Mouse (Mus musculus) thymus, adult 2 months (tissue): ENCODE results near the gene Cnot9. TPM values are rescaled to one million over a fixed set of nuclear protein-coding genes. Genes with fewer than 3 reads are reported as not detected.
"Not testable (repeated sequence)": the region's sequence is repeated elsewhere in the genome, so short reads cannot be mapped to it uniquely, and the experiment has no call there.

Source experiments
- DNase-seq: peaks from one replicate; pipeline ENCODE4 v3.0.0; 2021
- H3K27ac ChIP-seq: fragments of 200-500 bp; 2 replicates; pipeline ENCODE4 v1.5.1; 2012; ENCODE audit warnings: low read length, control low read depth; ENCODE audit not compliant: control insufficient read depth, insufficient read depth
- H3K27me3 ChIP-seq: fragments of 200-500 bp; 2 replicates; pipeline ENCODE4 v1.6.1; 2012; ENCODE audit warnings: mild to moderate bottlenecking, low read length, moderate library complexity, mixed read lengths; ENCODE audit not compliant: control insufficient read depth, insufficient read depth
- H3K36me3 ChIP-seq: fragments of 200-500 bp; 2 replicates; pipeline ENCODE4 v1.6.1; 2012; ENCODE audit warnings: mild to moderate bottlenecking, low read length, moderate library complexity; ENCODE audit not compliant: control insufficient read depth, insufficient read depth
- H3K4me1 ChIP-seq: fragments of 200-500 bp; replicated peaks from 2 replicates; pipeline ENCODE4 v1.6.1; 2012; ENCODE audit warnings: low read length; ENCODE audit not compliant: control insufficient read depth, insufficient read depth
- H3K4me3 ChIP-seq: fragments of 200-500 bp; 2 replicates; pipeline ENCODE4 v1.5.1; 2012; ENCODE audit warnings: mild to moderate bottlenecking, low read length, control low read depth, moderate library complexity; ENCODE audit not compliant: control insufficient read depth, insufficient read depth
- CTCF ChIP-seq: fragments of 200-500 bp; IDR thresholded peaks from 2 replicates; pipeline ENCODE4 v1.5.1; 2012; ENCODE audit warnings: mild to moderate bottlenecking, control low read depth, low read length, moderate library complexity, borderline replicate concordance; ENCODE audit not compliant: control insufficient read depth, poor library complexity, insufficient read depth; ENCODE audit errors: extremely low read depth
- POLR2A ChIP-seq: fragments of 200-500 bp; IDR thresholded peaks from 2 replicates; pipeline ENCODE4 v1.6.1; 2012; ENCODE audit warnings: mild to moderate bottlenecking, low read length, control low read depth, moderate library complexity; ENCODE audit not compliant: control insufficient read depth, poor library complexity, insufficient read depth; ENCODE audit errors: extremely low read depth
- WGBS: fragments of 180-500 bp; shearing (Covaris S2); methylation state at CpG from one replicate; pipeline ENCODE4 v1.1.7; 2018; 5-methylcytosine and 5-hydroxymethylcytosine counted together
- polyA plus RNA-seq: library from polyadenylated mRNA; depleted of rRNA; stranded (reverse); fragments of >200 nt; gene quantifications from 2 replicates; pipeline ENCODE4 v1.2.3, GENCODE M21; 2012

Cnot9 gene
- polyA plus RNA-seq, 1 experiment = 40.2 TPM

DNA sequence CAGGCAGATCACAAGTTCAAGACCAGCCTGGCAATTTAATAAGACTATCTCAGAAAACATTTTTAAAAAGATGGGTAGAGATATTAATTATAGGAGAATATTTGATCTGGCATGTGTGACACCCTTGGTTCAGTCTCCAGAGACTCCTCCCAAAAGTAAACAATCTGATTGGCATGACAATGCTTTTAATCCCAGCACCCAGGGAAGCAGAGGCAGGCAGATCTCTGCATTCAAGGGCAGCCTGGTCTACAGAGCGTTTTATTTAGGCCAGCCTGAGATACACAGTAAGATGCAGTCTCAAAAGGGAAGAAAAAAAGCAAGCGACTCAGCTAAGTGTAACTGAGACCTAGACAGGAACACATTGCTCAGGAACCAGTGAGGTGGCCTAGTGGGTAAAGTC is 1.9 kb downstream of the Cnot9 start:
- no peaks in the 10 kb centered on the region for H3K27me3 ChIP-seq
- DNase-seq = no peak
- no peak overlapping the region for H3K27ac ChIP-seq
- TF ChIP-seq POLR2A (no peak), CTCF (no peak)
- no peaks in the 10 kb centered on the region for H3K4me1 ChIP-seq
- no peak overlapping the region for H3K4me3 ChIP-seq
- WGBS = 95% methylated on average over 2 of the region's 2 CpGs
- H3K36me3 ChIP-seq = no peaks in the 10 kb centered on the region

DNA sequence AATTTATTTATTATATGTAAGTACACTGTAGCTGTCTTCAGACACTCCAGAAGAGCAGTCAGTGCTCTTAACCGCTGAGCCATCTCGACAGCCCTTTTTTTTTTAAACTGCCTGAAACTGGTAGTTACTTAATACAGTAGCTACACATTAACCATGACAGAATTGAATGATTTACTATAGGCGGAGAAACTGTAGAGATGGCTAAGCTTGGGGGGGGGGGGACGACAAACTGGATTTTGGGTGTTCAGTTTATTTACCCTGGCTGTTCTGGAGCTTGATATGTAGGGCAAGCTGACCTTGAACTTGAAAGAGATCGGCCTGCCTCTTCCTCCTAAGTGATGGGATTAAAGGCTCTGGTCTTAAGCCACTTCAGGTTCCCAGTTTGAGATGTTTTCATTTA is 5.4 kb downstream of the Cnot9 start:
- no peak for DNase-seq
- over 99% methylated on average over 5 of the region's 5 CpGs for WGBS
- Histone ChIP-seq H3K36me3 (no peaks in the 10 kb centered on the region), H3K4me3 (no peak overlapping the region), H3K27ac (no peak overlapping the region), H3K27me3 (no peaks in the 10 kb centered on the region), H3K4me1 (no peaks in the 10 kb centered on the region)
- TF ChIP-seq POLR2A = no peak
- no peak for TF ChIP-seq CTCF

DNA sequence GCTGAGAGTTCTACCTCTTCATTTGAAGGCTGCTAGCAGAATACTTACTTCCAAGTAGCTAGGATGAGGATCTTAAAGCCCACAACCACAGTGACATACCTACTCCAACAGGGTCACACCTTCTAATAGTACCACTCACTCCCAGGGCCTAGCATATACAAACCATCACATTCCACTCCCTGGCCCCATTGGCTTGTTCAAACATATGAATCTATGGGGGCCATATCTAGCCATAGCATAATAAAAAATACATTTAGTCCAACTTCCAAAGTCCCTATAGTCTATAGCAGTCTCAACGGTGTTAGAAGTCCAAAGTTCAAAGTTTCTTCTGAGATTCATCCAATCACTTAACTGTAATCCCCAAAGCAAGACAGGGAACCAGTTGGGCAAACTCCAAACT is 7.1 kb downstream of the Cnot9 start:
- H3K4me3 ChIP-seq, H3K27me3 ChIP-seq, DNase-seq, H3K4me1 ChIP-seq, H3K27ac ChIP-seq, H3K36me3 ChIP-seq: not testable (repeated sequence)
- 95% methylated on average over 1 of the region's 1 CpGs for WGBS

DNA sequence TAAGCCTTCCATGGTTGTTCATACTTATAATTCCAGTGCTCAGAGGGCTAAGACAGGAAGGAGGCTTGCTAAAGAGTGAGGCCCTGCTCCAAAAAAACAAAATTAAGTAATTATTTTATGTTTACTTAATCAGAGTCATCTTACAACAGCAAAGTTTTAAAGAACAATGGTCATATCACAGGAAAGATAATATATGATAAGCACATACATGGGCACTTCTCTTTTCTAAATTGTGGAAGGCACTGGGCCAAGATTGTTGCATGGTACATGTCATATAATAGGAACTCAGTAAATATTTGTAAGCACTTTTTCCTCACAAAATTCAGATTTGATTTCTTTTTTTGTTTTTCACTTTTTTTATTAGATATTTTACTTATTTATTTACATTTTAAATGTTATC is 14.0 kb downstream of the Cnot9 start:
- no peak overlapping the region for H3K4me3 ChIP-seq
- TF ChIP-seq CTCF = no peak
- TF ChIP-seq POLR2A = no peak
- no peak for DNase-seq
- peaks cover 40% of the 10 kb centered on the region for H3K36me3 ChIP-seq
- H3K4me1 ChIP-seq = no peaks in the 10 kb centered on the region
- no peak overlapping the region for H3K27ac ChIP-seq
- H3K27me3 ChIP-seq = no peaks in the 10 kb centered on the region

DNA sequence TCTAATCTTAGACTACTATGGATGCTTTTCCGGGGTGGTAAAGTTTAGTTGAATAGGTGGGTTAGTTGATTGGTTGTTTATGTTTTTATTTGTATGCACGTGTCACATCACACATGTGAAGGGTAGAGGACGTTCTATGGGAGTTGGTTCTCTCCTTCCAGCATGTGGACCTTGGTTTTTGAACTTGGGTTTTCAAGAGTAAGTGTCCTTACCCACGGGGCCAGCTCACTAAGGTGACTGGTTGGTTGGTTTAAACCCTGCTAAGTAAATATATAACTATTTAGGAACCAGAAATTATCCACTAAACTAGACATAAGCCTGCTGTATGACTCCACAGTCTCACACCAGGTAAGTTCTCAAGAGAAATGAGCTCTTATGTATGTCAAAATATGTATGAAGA is 18.9 kb downstream of the Cnot9 start:
- WGBS = 91% methylated on average over 4 of the region's 4 CpGs
- TF ChIP-seq POLR2A (no peak), CTCF (no peak)
- Histone ChIP-seq H3K27me3 (no peaks in the 10 kb centered on the region), H3K4me1 (no peaks in the 10 kb centered on the region), H3K4me3 (no peak overlapping the region), H3K36me3 (peaks cover 56% of the 10 kb centered on the region), H3K27ac (no peak overlapping the region)
- DNase-seq = no peak

DNA sequence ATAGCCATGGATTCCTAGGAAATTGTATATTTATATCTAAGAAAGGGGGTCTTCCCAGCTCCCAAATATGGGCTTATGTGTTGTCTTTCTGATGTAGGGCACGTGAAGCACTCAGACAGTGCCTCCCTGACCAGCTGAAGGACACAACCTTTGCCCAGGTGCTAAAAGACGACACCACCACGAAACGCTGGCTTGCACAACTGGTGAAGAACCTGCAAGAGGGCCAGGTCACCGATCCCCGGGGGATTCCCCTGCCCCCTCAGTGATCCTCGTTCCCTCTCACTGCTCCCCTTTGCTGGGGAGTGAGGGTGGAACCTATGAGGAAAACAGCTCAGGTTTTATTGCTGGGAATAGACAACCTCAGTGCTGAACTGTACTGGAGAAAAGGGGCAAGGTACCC is 22.7 kb downstream of the Cnot9 start:
- TF ChIP-seq CTCF (no peak), POLR2A (no peak)
- no peaks in the 10 kb centered on the region for H3K27me3 ChIP-seq
- no peak overlapping the region for H3K27ac ChIP-seq
- peaks cover 65% of the 10 kb centered on the region for H3K36me3 ChIP-seq
- WGBS = 93% methylated on average over 7 of the region's 7 CpGs
- no peak overlapping the region for H3K4me3 ChIP-seq
- H3K4me1 ChIP-seq = no peaks in the 10 kb centered on the region
- DNase-seq = no peak

DNA sequence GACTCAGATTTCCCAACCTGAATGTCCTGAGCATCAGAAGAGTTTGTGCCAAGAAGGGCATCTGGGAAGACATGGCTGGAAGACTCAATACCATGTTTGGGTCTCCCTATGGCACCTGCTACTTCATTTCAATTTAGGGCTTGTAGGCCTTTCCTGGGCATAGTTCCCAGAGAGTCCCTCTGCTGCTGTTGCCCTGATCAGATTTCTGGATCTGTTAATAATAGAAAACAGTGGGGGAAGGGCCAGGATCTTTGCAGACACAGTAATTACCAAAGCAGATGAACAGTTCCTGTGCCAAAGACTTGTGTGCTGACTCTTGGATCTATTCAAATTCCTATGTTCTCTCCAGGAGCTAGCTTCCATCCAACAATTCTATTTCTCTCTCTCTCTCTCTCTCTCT is 32.8 kb downstream of the Cnot9 start:
- H3K4me3 ChIP-seq = no peak overlapping the region
- H3K27me3 ChIP-seq = no peaks in the 10 kb centered on the region
- DNase-seq = no peak
- no peak overlapping the region for H3K27ac ChIP-seq
- no peaks in the 10 kb centered on the region for H3K36me3 ChIP-seq
- TF ChIP-seq CTCF (no peak), POLR2A (no peak)
- no peaks in the 10 kb centered on the region for H3K4me1 ChIP-seq
